Mouse (Mus musculus): ENCODE measurements at regions not wholly inside any gene's neighbourhood (a gene's known extent, or its start where the extent isn't known, plus 50 kb on each side); places are given as distances from the start of the nearest gene placed in this dataset.

DNA sequence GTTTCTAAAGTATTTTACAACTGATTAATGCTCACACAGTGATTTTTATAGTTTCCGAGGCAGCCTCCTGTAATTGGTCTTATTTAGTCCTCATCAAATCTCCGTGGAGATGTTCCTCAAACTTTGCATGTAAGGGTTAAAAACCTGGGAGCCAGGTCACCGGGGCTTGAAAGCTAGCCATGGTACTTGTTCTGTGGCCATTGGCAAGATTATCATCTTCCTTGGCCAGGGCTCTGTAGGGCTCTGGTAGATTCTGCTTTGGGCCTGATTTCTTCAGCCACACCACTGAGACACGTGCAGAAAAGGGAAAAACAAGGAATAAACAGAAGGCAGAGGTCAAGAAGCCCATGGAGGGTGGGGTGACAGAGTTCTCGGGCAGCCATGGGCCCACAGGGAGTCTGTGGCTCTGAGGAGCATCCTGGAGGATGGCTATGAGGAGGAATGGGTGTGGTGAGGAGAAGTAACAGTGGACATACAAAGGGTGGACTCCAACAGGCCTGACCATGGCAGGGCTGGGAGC lies 50.7 kb upstream of the Eps8l3 start:
- DNase-seq (ENCODE audit: extremely low read depth, low read depth) = no peak

DNA sequence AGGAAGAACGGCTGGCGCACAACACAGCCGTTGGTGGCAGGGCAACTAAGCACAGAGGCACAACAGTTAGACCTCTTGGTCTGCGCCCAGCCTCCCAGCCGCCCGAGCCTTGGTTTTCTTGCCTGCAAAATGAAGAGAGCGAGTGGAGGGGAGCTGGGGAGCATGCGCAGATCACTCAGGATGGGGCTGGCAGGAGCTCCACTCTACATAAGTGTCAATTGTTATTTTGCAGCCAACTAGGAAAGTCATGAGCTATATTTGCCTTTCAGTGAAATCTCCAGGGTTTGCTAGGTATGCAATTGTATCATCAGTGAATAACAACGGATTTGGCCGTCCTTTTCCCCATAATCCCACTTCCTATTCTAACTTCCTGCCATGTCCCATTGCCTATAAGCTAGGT lies 51.6 kb upstream of the Eps8l3 start:
- no peak for DNase-seq (ENCODE audit: extremely low read depth, low read depth)

DNA sequence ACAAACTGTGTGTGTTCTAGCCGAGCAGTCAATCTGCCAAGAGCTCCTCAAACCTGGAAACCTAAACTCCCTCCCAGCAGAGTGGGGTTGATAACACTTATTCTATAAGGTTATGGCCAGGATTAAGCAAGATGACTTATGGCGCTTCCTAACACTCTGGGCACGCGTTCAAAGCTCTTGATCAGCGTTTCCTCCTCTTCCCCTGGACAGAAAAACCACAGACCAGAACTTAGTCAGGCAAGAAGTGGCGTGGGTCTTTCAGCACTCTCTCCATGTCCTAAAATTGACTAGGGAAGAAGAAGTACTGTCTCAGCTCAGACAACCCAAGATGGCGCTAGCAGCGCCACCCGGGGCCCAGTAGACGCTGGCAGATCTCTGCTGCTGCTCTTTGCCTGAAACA lies 52.7 kb upstream of the Eps8l3 start:
- DNase-seq (ENCODE audit: extremely low read depth, low read depth) = no peak

DNA sequence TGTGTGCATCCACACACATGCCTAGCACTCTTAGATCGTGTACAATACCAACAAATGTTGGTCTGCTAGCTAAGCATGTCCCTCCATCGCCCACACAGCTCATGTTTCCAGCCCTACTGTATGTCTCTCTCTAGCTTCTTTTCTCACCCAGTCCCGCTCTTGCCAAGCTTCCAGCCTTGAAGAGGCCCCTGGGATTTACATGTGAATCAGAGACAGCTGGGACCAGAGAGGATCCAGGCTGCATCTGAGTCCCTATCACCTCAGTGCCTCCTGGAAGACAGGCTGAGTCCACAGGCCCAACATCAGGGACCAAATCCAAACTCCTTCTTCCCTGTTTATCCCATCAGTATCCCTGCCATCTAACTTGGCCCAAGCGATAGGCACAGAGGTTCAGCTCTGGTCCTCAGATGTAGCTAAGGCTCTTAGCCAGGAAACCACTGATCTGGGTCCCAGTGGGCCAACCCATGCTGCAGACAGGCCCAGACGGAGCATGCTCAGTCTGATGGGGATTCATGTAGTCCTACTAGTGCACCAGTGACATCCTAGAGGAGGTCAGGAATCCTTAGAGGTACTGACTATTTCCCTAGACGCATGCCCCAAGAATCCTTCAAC lies 53.3 kb upstream of the Eps8l3 start:
- no peak for DNase-seq (ENCODE audit: extremely low read depth, low read depth)

GRCm38 (mm10) chr3:107823177-107823576 lies 53.9 kb upstream of the Eps8l3 start:
- peak; percentile 58 for DNase-seq (ENCODE audit: extremely low read depth, low read depth)

GRCm38 (mm10) chr3:107822499-107822898 lies 54.5 kb upstream of the Eps8l3 start:
- no peak for DNase-seq (ENCODE audit: extremely low read depth, low read depth)

DNA sequence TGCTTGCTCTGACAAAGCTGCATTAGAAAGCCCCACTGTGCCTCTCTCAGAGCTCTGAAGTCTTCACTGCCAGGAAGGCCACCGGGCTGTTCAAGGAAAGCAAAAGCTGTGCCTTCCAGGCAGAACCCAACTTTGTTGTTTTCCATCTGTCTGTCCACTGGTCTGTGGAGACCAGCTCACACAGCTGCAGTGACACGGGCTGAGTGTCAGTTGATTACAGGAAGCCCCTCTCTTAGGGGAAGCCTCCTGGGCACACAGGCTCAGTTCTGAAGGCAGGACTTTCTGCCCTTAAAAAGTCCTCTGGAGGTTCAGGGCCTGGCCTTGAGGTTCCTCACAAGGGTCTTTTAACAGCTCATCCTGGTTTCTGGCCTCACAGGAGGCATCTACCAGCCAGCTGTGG lies 55.1 kb upstream of the Eps8l3 start:
- no peak for DNase-seq (ENCODE audit: extremely low read depth, low read depth)

- DNase-seq (ENCODE audit: extremely low read depth, low read depth) = no peak
Observed at GRCm38 (mm10) chr3:107819622-107820021, 57.4 kb upstream of the Eps8l3 start.

DNA sequence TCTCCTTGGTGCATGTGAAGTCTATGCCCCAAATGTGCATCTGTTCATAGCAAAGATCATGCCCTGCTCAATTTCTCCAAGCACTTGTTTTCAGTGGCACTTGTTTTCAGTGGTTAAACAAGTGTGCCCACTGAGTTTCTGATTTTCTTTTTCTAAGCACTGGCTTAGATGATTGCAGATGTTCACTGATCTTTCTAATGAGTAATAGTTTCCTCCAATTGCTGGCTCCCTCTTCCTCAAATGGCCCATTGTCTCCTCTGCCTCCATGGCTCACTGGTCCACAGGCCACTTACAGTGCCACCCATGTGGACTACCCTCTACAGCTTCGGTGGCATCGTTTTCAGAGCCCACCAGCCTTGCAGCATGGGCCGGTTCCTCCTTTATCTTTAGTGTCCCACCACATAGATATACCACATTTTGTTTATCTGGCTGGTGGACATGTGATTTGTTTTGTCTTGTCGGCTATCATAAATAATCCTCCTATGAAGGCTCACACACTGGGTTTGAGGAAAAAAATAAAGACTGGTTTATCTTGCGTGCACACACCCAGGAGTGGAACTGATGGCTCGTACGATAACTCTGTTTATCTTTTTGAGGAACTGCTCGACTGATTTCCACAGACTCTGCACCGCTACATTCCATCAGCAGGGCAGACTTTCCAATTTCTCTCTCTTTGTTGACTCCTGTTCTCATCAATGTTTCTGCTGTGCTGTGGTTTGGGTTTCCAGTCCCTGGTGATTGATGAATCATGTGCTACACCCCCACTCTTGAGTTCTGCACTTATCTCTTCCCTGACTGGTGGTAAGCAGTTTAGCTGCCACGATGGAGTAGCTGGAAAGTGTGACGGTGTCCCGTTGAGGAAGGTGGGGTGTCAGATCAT lies 58.2 kb upstream of the Eps8l3 start:
- DNase-seq (ENCODE audit: extremely low read depth, low read depth) = peak; percentile 69

- DNase-seq (ENCODE audit: extremely low read depth, low read depth) = no peak
Observed at GRCm38 (mm10) chr3:107816031-107816430, 55.8 kb upstream of the Csf1 start.

- DNase-seq (ENCODE audit: extremely low read depth, low read depth) = no peak
Observed at GRCm38 (mm10) chr3:107814280-107814679, 54.0 kb upstream of the Csf1 start.

- no peak for DNase-seq (ENCODE audit: extremely low read depth, low read depth)
Observed at GRCm38 (mm10) chr3:107812885-107813284, 52.6 kb upstream of the Csf1 start.

DNA sequence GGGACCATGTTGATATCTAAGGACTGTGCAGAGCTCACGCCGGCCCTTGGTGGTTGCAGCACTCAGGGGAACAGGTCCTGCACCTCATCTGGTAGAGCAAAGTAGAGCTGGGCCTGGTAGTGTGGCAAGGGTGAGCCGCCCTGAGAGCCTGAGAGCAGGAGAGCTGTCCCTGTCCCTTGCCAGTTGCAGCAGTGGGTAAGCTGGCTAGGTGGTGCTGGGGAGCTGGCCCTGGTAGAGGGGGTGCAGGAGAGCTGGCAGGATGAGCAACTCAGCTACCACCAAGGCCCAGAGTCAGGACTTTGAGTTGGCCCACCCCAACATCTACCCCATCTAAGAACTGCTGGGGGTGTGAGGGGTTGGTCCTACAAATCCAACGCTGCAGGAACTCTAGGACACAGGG lies 52.1 kb upstream of the Csf1 start:
- DNase-seq (ENCODE audit: extremely low read depth, low read depth) = no peak

- DNase-seq (ENCODE audit: extremely low read depth, low read depth) = no peak
Observed at GRCm38 (mm10) chr3:107810452-107811050, 50.3 kb upstream of the Csf1 start.
